In the genomic region with DNA sequence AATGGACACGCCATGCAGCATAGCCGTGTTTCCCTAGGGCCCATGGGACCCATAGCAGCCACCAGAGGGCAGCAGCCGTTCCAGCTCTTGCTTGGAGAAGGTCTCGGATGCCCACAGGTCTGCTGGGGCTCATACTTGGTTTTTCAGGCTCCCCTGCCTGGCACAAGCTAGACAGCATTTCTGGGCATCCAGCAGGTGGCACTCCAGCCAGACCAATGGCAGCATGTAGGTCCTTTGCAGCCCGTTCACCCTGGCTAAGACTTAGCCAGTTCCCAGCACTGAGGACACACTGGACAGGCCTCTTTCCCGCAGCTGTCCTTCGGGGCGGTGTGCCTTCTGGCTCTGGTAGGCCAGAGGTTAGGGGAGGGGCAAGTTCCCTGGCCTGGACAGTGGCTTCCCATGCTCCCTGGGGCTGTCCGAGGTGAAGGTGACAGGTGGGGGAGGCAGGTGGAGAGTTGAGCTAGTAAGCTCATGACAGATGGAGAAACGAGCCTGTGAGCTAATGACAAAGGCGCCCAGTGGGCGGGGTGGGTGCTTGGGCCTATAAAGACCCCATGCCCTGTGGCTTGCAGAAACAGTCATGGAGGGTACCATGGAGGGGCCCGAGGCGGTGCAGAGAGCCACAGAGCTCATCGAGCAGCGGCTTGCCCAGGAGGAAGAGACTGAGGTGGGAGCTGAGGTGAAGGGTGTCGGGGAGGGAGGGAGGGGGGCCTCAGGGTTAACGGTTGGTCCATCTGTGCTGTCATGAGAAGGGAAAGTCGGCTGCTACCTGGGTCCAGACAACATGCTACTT, we compare ENCODE assay signal across 9 mouse cellular contexts. TPM values are rescaled to one million over a fixed set of nuclear protein-coding genes. Genes with fewer than 3 reads are reported as not detected.
DNase-seq lines count a peak whose midpoint lies in the region; ATAC-seq and TF ChIP-seq lines count a peak whose summit lies in the region.
"Had no signal": no experiment of that assay in that cellular context is flagged by ENCODE, and none has a peak within 500 bp of the region (broad histone marks: within the 10 kb centered on the region; RNA-seq: fewer than 3 reads in every experiment).

Ankrd2 (plus strand) TSS at position 545 of the 793 bp plus-strand sequence.

- peaks cover 18% of the 10 kb centered on the region for H3K36me3 ChIP-seq in E14TG2a.4 (ENCODE audit: insufficient read depth, low read length)
- 0 out of 2 replicates have a peak, but pooled peaks cover 4% of the 10 kb centered on the region for H3K36me3 ChIP-seq in forebrain, embryonic 13.5 days (ENCODE audit: poor library complexity, severe bottlenecking)

- no peak within 1 kb of the TSS for H3K9ac ChIP-seq in forebrain, embryonic 13.5 days

- peak; percentile 85 for TF ChIP-seq CTCF in E14TG2a.4 (conservative IDR thresholded peaks at IDR 0.05; ENCODE audit: low read length)

- peak; percentile 86 for ATAC-seq in forebrain, embryonic 13.5 days
- ATAC-seq in neutrophil, adult 5-6 weeks (ENCODE audit: extremely low read depth, insufficient number of reproducible peaks, low FRiP score, poor library complexity, severe bottlenecking) = peak; percentile 62

- intact Hi-C loops in heart, postnatal 36 days (cut with DNase I) = loop anchor here (2.0 to 5.0 kb wide), 3 partner anchors 33 to 132 kb away; no protein-coding TSS in a partner anchor

- H3K27ac ChIP-seq in forebrain, embryonic 13.5 days = no peak within 1 kb of the TSS
- H3K27ac ChIP-seq: macrophage had no signal

- 63% methylated on average over 19 of the region's 19 CpGs for WGBS in forebrain, embryonic 13.5 days

- no peak within 1 kb of the TSS for H3K4me2 ChIP-seq in forebrain, embryonic 13.5 days

- peaks cover 38% of the 10 kb centered on the region for H3K4me1 ChIP-seq in E14TG2a.4 (replicated peaks; ENCODE audit: low read depth, low read length)
- peaks cover 6% of the 10 kb centered on the region; the same call in 1 of the 2 replicates for H3K4me1 ChIP-seq in forebrain, embryonic 13.5 days

- peak within 1 kb of the TSS; percentile 65 for H3K4me3 ChIP-seq in E14TG2a.4 (replicated peaks; ENCODE audit: low read length)
- no peak within 1 kb of the TSS for H3K4me3 ChIP-seq in forebrain, embryonic 13.5 days

- H3K9me3 ChIP-seq in E14TG2a.4 (ENCODE audit: low read length) = no peaks in the 10 kb centered on the region
- no peaks in the 10 kb centered on the region for H3K9me3 ChIP-seq in forebrain, embryonic 13.5 days (replicated peaks)

- DNase-seq in c-Kit-positive CD71-positive TER-119-positive erythroid progenitor cells, embryonic 14.5 days (ENCODE audit: low spot score) = peak; percentile 45
- peak; percentile 81 to 85 for DNase-seq in heart, postnatal 36 days
- peak; percentile 64 to 86 for DNase-seq in layer of hippocampus, adult 18-20 months (ENCODE audit: low spot score in 2 of 2)
- DNase-seq in lung, adult 18-20 months = peak; percentile 89 to 93
- peak; percentile 82 for DNase-seq in testis, postnatal 14 days (ENCODE audit: low spot score)

- peaks cover 19% of the 10 kb centered on the region for H3K27me3 ChIP-seq in E14TG2a.4 (ENCODE audit: insufficient read depth, low read length)
- peaks cover 7% of the 10 kb centered on the region; the same call in 1 of the 2 replicates for H3K27me3 ChIP-seq in forebrain, embryonic 13.5 days

RNA-seq across cellular contexts. Expression of gene Ankrd2, which starts in this region (rescaled TPM):
- 0.15 and 0.21 TPM in 2 replicates for polyA plus RNA-seq in forebrain, embryonic 13.5 days (2015; fragmentation: Nextera tagmentation; extraction: Ambion mirVana)
- under 1 TPM; 0.24 to 0.36 TPM for total RNA-seq in heart, postnatal 36 days (2021)
- under 1 TPM in 1 of 2 experiments, not detected in 1; 0.30 TPM for total RNA-seq in layer of hippocampus, adult 18-20 months (2021)
- not detected in 2 replicates for total RNA-seq in neutrophil, adult 5-6 weeks (2017)
- polyA plus RNA-seq: macrophage had no signal

Comparison
In these comparisons a context has a peak if more than half of its experiments do, and no peak if none do; other contexts are left out.
1. Peak in ATAC-seq in forebrain, embryonic 13.5 days; RNA of the gene not detected or under 1 TPM.
2. Peak in DNase-seq in heart, postnatal 36 days; RNA of the gene not detected or under 1 TPM.
3. Peak in DNase-seq in layer of hippocampus, adult 18-20 months; RNA of the gene not detected or under 1 TPM.
4. Peak in ATAC-seq in neutrophil, adult 5-6 weeks; RNA of the gene not detected or under 1 TPM.